Mouse (Mus musculus) MEL (cell line): ENCODE data around the gene Cirbp.

Source experiments
- CHD1 ChIP-seq: IDR thresholded peaks from 2 replicates; pipeline ENCODE4 v1.6.1; 2012; ENCODE audit warnings: low read depth, mild to moderate bottlenecking, inconsistent platforms, low read length, improper control_type of control experiment
- CTCF ChIP-seq, 3 experiments: IDR thresholded peaks in 2 of 3; conservative IDR thresholded peaks in 1 of 3; 2 replicates each; pipeline ENCODE4 v1.5.1; 2011 to 2012; ENCODE audit warnings: low read length in 3 of 3, low read depth in 2 of 3, mild to moderate bottlenecking in 2 of 3, improper control_type of control experiment in 1 of 3, inconsistent platforms in 1 of 3, mixed read lengths in 1 of 3, moderate library complexity in 1 of 3; ENCODE audit not compliant: control insufficient read depth in 1 of 3, insufficient read depth in 1 of 3, poor library complexity in 1 of 3, severe bottlenecking in 1 of 3
- JUND ChIP-seq: IDR thresholded peaks from 2 replicates; pipeline ENCODE4 v1.6.1; 2011; ENCODE audit warnings: low read depth, mild to moderate bottlenecking, improper control_type of control experiment, low read length
- POLR2AphosphoS2 ChIP-seq: IDR thresholded peaks from 2 replicates; pipeline ENCODE4 v1.6.1; 2011; ENCODE audit warnings: low read length, improper control_type of control experiment
- SMC3 ChIP-seq: IDR thresholded peaks from 2 replicates; pipeline ENCODE4 v1.6.1; 2011; ENCODE audit warnings: low read depth, low read length, improper control_type of control experiment
- ZC3H11A ChIP-seq: IDR thresholded peaks from 2 replicates; pipeline ENCODE4 v1.6.1; 2012; ENCODE audit warnings: low read depth, mild to moderate bottlenecking, inconsistent platforms, low read length, improper control_type of control experiment

GRCm38 (mm10) chr10:80116563-80116926, 49.2 kb upstream of the Cirbp start:
- TF ChIP-seq SMC3 (no peak), CTCF (IDR thresholded peaks at IDR 0.05 in 2 of 3, conservative IDR thresholded peaks at IDR 0.05 in 1 of 3; ENCODE audit: control insufficient read depth in 1 of 3, insufficient read depth in 1 of 3, low read depth in 2 of 3, low read length in 3 of 3, poor library complexity in 1 of 3, severe bottlenecking in 1 of 3) (no peak), POLR2AphosphoS2 (0 out of 2 replicates have a peak, but pooled peaks have one; percentile 35), CHD1 (no peak), ZC3H11A (no peak), JUND (no peak)
